Mouse (Mus musculus) central nervous system, embryonic 11.5 days (tissue): ENCODE data around the gene Cela1. TPM values are rescaled to one million over a fixed set of nuclear protein-coding genes. Genes with fewer than 3 reads are reported as not detected.

Experiments
- polyA plus RNA-seq: library from polyadenylated mRNA; depleted of rRNA; stranded (reverse); fragments of >200 nt; gene quantifications from 2 replicates; pipeline ENCODE4 v1.2.3, GENCODE M21; 2012; rRNA removed

The Cela1 gene
- 1.2 and 1.5 TPM in 2 replicates for polyA plus RNA-seq

DNA sequence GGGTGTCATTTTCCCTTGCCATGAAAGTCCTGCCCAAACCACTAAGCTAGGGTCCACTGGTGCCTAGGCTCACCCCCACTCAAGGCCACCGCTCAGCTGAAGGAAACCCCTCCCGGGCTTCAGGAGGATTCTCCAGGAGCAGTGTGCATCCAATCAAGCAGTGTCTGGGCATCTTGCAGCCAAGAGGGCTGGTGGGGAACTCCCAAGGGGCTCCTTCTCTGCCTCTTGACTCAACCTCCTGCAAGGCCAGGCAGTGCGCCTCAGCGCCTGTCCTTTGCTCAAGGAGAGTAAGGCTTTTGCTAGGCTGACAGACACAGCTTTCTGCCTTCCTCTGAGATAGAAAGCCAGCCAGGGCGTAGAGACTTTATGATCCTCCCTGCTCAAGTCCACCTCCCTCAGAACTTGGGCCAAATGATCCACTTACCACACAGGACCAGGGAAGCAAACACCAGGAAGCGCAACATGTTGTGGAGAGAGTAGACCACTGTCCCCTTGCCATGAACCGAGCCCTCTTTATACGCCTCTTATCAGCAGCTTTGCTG is at the start of gene Cela1:
TSS of gene Cela1 (minus strand) at position 492 of the 542 bp plus-strand sequence.

DNA sequence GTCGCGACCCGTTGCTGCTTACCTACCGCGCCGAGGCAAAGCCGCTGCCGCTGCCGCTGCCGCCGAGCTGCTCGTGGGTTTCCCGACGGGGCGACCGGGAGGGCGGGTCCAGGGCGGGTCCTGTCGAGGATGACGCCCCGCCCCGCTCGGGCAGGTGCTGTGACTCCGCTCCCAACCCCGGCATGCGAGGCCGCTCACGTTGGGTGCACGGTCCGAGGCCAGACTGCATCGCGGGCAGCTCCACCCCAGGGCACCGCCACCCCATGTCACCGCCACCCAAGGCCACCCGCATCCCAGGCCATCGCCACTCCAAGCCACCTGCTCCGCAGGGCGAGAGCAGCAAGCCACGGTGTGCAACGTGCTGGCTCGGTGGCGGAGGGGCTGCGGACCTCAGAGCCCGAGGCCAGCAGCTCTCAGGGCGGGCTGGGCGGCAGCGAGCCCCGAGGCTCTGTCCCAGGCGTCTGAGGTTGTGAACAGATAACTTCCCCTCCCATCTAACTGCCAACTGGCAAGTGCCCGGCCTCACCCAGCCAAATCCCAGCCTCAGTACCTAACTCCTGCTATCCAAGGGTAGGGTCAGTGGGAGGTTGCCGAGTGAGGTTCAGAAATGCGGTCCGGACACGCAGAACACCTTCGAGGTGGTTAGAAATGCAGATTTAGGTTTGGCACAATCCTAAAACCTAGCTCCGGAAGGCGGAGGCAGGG is 41.7 kb upstream of the Cela1 start, which contains the start of gene Galnt6:
TSS of gene Galnt6 (minus strand) at position 96 of the 705 bp plus-strand sequence.

DNA sequence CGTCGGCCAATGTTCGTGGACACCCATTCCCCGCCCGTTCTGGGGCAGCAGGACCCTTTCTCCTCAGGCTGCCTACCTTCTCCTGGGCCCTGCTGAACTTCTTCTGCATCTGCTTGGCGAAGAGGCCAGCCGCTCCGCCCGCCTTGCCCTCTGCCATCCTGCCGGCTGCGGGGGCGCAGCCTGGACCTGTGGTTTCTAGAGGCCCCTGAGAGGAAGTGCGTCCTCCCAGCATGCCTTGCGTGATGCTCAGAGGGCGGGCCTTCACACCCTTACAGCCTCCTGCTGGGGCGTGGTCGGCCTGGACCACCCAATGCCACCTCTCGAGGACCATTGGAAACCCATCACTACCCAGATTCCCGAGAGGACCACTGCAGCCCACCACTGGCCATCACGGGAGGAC is 18.4 kb downstream of the Cela1 start, which contains the start of gene Bin2:
TSS of gene Bin2 (minus strand) at position 217 of the 400 bp plus-strand sequence.

DNA sequence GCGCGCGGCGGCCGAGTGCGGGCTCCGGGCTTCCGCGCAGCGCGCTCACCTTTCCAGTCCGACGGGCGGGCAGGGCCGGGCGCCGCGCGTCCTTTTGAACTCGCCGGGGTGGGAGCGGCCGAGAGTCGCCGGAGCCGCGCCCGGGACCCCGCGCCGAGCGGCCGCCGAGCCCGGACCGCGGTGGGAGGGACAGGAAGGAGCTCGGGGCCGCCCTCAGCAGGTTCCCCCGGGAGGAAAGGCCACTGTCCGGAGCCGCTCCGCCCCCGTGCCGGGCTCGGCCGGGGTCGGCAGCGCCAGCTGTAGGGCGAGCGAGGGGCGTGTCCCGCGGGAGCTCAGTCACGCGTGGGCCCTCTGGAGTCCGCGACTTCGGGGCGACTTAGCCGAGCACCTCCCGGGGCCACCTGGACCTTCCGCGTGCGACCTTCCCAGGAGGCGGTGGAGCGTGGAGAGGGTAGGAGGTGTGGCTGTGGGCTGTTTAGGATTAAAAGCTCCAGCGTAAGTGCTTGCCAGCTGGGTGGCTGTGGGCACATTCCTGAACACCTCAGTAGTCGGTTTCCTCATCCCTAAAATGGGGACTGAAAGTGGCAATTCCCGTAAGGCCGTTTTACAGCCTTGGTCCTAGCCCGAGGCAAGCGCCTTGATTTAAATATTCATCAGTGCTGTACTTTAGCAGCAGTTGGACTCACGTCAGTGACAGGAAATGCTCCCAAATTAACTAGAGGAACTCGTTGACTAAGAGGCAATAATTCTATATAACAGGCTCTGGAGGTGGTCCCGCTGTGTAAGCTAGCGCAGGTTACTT is 50.8 kb downstream of the Cela1 start, which contains the start of gene Smagp:
TSS of gene Smagp (minus strand) at position 241 of the 802 bp plus-strand sequence.

Other genes with a start within 250 kb of the Cela1 start
- gene Letmd1, start 218.9 kb downstream of the Cela1 start, polyA plus RNA-seq, result 44.8 and 63.6 TPM in 2 replicates
- gene Csrnp2, start 192.4 kb downstream of the Cela1 start, polyA plus RNA-seq, result 21.6 TPM in 2 replicates
- 32.7 and 34.2 TPM in 2 replicates for gene Tfcp2, start 135.9 kb downstream of the Cela1 start, polyA plus RNA-seq
- 36.6 and 44.5 TPM in 2 replicates for gene Pou6f1, start 87.9 kb downstream of the Cela1 start, polyA plus RNA-seq
- gene Dazap2, start 72.6 kb downstream of the Cela1 start, polyA plus RNA-seq, result 65.3 and 147 TPM in 2 replicates
- 4.6 and 4.7 TPM in 2 replicates for gene Smagp, start 51.0 kb downstream of the Cela1 start, polyA plus RNA-seq
- gene Bin2, start 18.4 kb downstream of the Cela1 start, polyA plus RNA-seq, result 3.7 and 4.9 TPM in 2 replicates
- 0.10 and 0.17 TPM in 2 replicates for gene Galnt6, start 41.5 kb upstream of the Cela1 start, polyA plus RNA-seq
- gene Slc4a8, start 73.8 kb upstream of the Cela1 start, polyA plus RNA-seq, result 9.4 and 11.0 TPM in 2 replicates
- 20.2 and 33.6 TPM in 2 replicates for gene Scn8a, start 181.9 kb upstream of the Cela1 start, polyA plus RNA-seq